Mouse (Mus musculus) liver, postnatal 0 days (tissue): ENCODE results near the gene Vps37c.

Experiments used
- CTCF ChIP-seq: sonication (generic); IDR thresholded peaks from 2 replicates; pipeline ENCODE4 v1.5.1; 2016; ENCODE audit warnings: antibody characterized with exemption, low read depth
- EP300 ChIP-seq: IDR thresholded peaks from 2 replicates; pipeline ENCODE4 v1.6.1; 2016; ENCODE audit warnings: antibody characterized with exemption, low read depth, mild to moderate bottlenecking

DNA sequence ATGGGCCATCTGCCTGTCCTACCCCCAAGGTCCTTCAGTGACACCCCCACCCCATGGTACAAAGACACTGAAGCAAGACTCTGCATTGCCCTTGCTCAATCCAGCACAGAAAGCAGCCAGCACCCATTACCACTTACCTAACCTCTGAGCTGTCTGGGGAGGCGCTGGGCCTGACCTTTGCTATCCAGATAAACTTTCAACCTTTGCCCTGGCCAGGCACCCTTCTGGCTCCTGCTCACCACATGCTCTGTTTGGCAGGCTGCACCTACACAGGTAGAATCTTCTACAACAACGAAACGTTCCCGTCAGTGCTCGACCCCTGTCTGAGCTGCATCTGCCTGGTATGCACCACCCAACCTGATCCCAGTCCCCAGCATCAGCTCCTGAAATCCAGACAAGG, 30.8 kb upstream of the Vps37c start:
- no peak for TF ChIP-seq CTCF
- TF ChIP-seq EP300, result no peak
